Mouse (Mus musculus) erythroblast, adult 5-6 weeks (primary cell): ENCODE results near the gene Tbc1d10c. TPM values are rescaled to one million over a fixed set of nuclear protein-coding genes. Genes with fewer than 3 reads are reported as not detected.
A peak's percentile ranks its signal among the peaks of the same experiment; 100 is the strongest.

Experiments
- ATAC-seq: replicated peaks from 2 replicates; pipeline ENCODE4 v1.8.0; 2016; ENCODE audit warnings: moderate number of reproducible peaks, mild to moderate bottlenecking, moderate TSS enrichment, inconsistent platforms; ENCODE audit not compliant: poor library complexity, low FRiP score, severe bottlenecking
- total RNA-seq, 2 experiments: library from RNA; stranded (forward) in 1 of 2; stranded (reverse) in 1 of 2; fragments of 150-400 nt in 1 of 2; fragments of 200-764, 138-1000 nt in 1 of 2; gene quantifications; 2 replicates each; pipeline versions ENCODE4 v1.2.3 to v1.2.4; 2015 to 2017; ENCODE audit warnings: low replicate concordance in 2 of 2

The Tbc1d10c gene
- total RNA-seq, 2 experiments from 2014 or later = 5.8 to 8.8 TPM

- ATAC-seq = no peak
Measured at GRCm38 (mm10) chr19:4217140-4217539, 26.1 kb upstream of the Tbc1d10c start.

- no peak for ATAC-seq
Measured at GRCm38 (mm10) chr19:4216041-4216685, 25.1 kb upstream of the Tbc1d10c start.

GRCm38 (mm10) chr19:4215451-4215840 is 24.4 kb upstream of the Tbc1d10c start:
- ATAC-seq = no peak

GRCm38 (mm10) chr19:4214771-4215450 is 23.8 kb upstream of the Tbc1d10c start:
- no peak for ATAC-seq

- ATAC-seq = no peak
Measured at GRCm38 (mm10) chr19:4214071-4214770, 23.1 kb upstream of the Tbc1d10c start, which contains the start of the genes Clcf1 and AC109138.7. Gene Clcf1 (plus strand): TSS chr19:4214238. Gene AC109138.7 (plus strand): TSS chr19:4214357.

GRCm38 (mm10) chr19:4213524-4213974 is 22.5 kb upstream of the Tbc1d10c start:
- ATAC-seq = no peak

GRCm38 (mm10) chr19:4211891-4212588 is 21.0 kb upstream of the Tbc1d10c start:
- ATAC-seq = no peak

- ATAC-seq = no peak
Measured at GRCm38 (mm10) chr19:4208563-4208962, 17.5 kb upstream of the Tbc1d10c start.

GRCm38 (mm10) chr19:4206971-4207370 is 15.9 kb upstream of the Tbc1d10c start:
- ATAC-seq = peak; percentile 41

- ATAC-seq = no peak
Measured at GRCm38 (mm10) chr19:4204889-4205288, 13.8 kb upstream of the Tbc1d10c start.

GRCm38 (mm10) chr19:4203604-4204326 is 12.7 kb upstream of the Tbc1d10c start:
- no peak for ATAC-seq

- no peak for ATAC-seq
Measured at GRCm38 (mm10) chr19:4203148-4203547, 12.1 kb upstream of the Tbc1d10c start.

GRCm38 (mm10) chr19:4202149-4202548 is 11.1 kb upstream of the Tbc1d10c start:
- ATAC-seq = no peak

- peak; percentile 89 for ATAC-seq
Measured at GRCm38 (mm10) chr19:4201291-4201909, 10.3 kb upstream of the Tbc1d10c start, which contains the start of gene Rad9a. Gene Rad9a (minus strand): TSS chr19:4201662.

GRCm38 (mm10) chr19:4197180-4197579 is 6.1 kb upstream of the Tbc1d10c start:
- no peak for ATAC-seq

GRCm38 (mm10) chr19:4196548-4196947 is 5.5 kb upstream of the Tbc1d10c start:
- ATAC-seq = no peak

- no peak for ATAC-seq
Measured at GRCm38 (mm10) chr19:4196048-4196447, 5.0 kb upstream of the Tbc1d10c start.

GRCm38 (mm10) chr19:4194776-4195650 is 3.9 kb upstream of the Tbc1d10c start:
- no peak for ATAC-seq
